Mouse (Mus musculus) liver, embryonic 14.5 days (tissue): ENCODE measurements at regions not wholly inside any gene's neighbourhood (a gene's known extent, or its start where the extent isn't known, plus 50 kb on each side); places are given as distances from the start of the nearest gene placed in this dataset.

Source experiments
- CTCF ChIP-seq: IDR thresholded peaks from 2 replicates; pipeline ENCODE4 v1.5.1; 2016; ENCODE audit warnings: antibody characterized with exemption, low read depth, control low read depth
- EP300 ChIP-seq: IDR thresholded peaks from 2 replicates; pipeline ENCODE4 v1.6.1; 2016; ENCODE audit warnings: antibody characterized with exemption, low read depth

- TF ChIP-seq CTCF (no peak), EP300 (no peak)
These were observed 69.8 kb upstream of the Pmfbp1 start for GRCm38 (mm10) chr8:109424004-109424403.
